Mouse (Mus musculus) bone marrow, adult 2 months (tissue): Measurements from ENCODE around the gene Zkscan7. TPM values are rescaled to one million over a fixed set of nuclear protein-coding genes. Genes with fewer than 3 reads are reported as not detected.
"Not testable (repeated sequence)": the region's sequence is repeated elsewhere in the genome, so short reads cannot be mapped to it uniquely, and the experiment has no call there.

ENCODE experiments used
- H3K27ac ChIP-seq: fragments of 200-500 bp; 2 replicates; pipeline ENCODE4 v1.5.1; 2012; ENCODE audit warnings: low read depth, mild to moderate bottlenecking, control low read depth, inconsistent platforms, low read length; ENCODE audit not compliant: control insufficient read depth, poor library complexity, insufficient read depth
- H3K4me1 ChIP-seq: fragments of 200-500 bp; 2 replicates; pipeline ENCODE4 v1.6.1; 2011; ENCODE audit warnings: low read length; ENCODE audit not compliant: control insufficient read depth, insufficient read depth
- H3K4me3 ChIP-seq: fragments of 200-500 bp; replicated peaks from 2 replicates; pipeline ENCODE3; 2011; ENCODE audit warnings: mild to moderate bottlenecking, low read depth, low read length, control low read depth; ENCODE audit not compliant: control insufficient read depth
- CTCF ChIP-seq: fragments of 200-500 bp; IDR thresholded peaks from 2 replicates; pipeline ENCODE4 v1.5.1; 2011; ENCODE audit warnings: low read length, control low read depth; ENCODE audit not compliant: control insufficient read depth, insufficient read depth
- POLR2A ChIP-seq: fragments of 200-500 bp; IDR thresholded peaks from 2 replicates; pipeline ENCODE4 v1.6.1; 2011; ENCODE audit warnings: low read depth, mild to moderate bottlenecking, control low read depth, low read length, borderline replicate concordance; ENCODE audit not compliant: control insufficient read depth
- WGBS: fragments of 180-500 bp; shearing (Covaris S2); methylation state at CpG from one replicate; pipeline ENCODE4 v1.1.7; 2018; 5-methylcytosine and 5-hydroxymethylcytosine counted together
- polyA plus RNA-seq: library from polyadenylated mRNA; stranded (reverse); fragments of >200 nt; gene quantifications from 2 replicates; pipeline ENCODE4 v1.2.4, GENCODE M21; 2011; ENCODE audit warnings: low replicate concordance; ENCODE audit not compliant: missing spikeins, insufficient read depth, insufficient read length

Zkscan7 gene
- 0.40 and 1.5 TPM in 2 replicates for polyA plus RNA-seq

GRCm38 (mm10) chr9:122885385-122885784, at the start of gene Zkscan7:
TSS of gene Zkscan7 (plus strand) at chr9:122885685.
- Histone ChIP-seq H3K27ac (no peak within 1 kb of the TSS), H3K4me1 (no peaks in the 10 kb centered on the region), H3K4me3 (no peak within 1 kb of the TSS)
- WGBS, result 75% methylated on average over 3 of the region's 3 CpGs
- no peak for TF ChIP-seq POLR2A
- no peak for TF ChIP-seq CTCF

DNA sequence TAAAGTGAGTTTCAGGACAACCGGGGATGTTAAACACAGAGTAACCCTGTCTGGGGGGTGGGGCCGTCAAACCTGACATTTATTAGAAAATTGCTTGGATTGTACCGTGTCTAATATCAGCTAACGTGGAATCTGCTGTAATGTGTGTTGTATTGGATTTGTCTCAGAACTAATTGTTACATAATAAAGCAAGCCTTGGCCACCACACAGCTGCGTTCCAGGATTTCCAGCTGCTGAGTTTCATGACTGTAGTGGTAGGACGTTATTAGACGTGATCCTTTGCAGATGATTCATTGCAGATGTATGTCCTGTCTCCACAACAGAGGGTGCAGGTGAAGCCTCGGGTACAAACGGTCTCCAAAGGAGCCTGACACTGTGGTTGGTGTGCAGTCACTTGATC, 49.4 kb upstream of the Zkscan7 start:
- TF ChIP-seq CTCF (no peak), POLR2A (no peak)
- Histone ChIP-seq H3K4me1 (no peaks in the 10 kb centered on the region), H3K27ac (no peak overlapping the region), H3K4me3 (no peak overlapping the region)
- 85% methylated on average over 9 of the region's 9 CpGs for WGBS

DNA sequence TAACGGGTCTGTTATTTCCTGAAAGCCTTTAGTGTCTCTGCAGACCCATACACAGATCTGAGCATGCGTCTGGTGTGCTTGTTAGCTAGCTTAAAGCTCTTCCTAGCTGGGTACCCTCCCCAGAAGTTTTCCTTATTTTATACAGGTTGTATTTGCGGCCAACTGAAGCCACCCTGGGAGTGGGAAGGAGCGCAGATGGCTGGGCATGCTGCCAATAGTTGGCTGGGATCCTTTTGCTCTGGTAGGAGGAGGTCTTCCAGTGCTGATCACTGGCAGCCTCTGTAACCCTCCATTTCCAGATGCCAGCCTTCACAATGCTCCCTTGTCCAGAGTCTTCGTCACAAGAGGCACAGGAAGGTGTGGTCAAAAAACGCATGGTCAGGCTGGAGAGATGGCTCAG, 48.7 kb upstream of the Zkscan7 start:
- TF ChIP-seq POLR2A, result no peak
- TF ChIP-seq CTCF, result no peak
- no peak overlapping the region for H3K4me3 ChIP-seq

GRCm38 (mm10) chr9:122837216-122837615, 48.3 kb upstream of the Zkscan7 start:
- WGBS, result 90% methylated on average over 4 of the region's 4 CpGs
- H3K4me3 ChIP-seq, result no peak overlapping the region
- no peak for TF ChIP-seq CTCF
- TF ChIP-seq POLR2A, result no peak
- H3K4me1 ChIP-seq, result no peaks in the 10 kb centered on the region
- H3K27ac ChIP-seq, result no peak overlapping the region

More for the DNA sequence above, 48.7 kb upstream of the Zkscan7 start:
- Histone ChIP-seq H3K27ac (no peak overlapping the region), H3K4me1 (no peaks in the 10 kb centered on the region)
- WGBS, result 80% methylated on average over 6 of the region's 6 CpGs

GRCm38 (mm10) chr9:122837680-122838079, 47.8 kb upstream of the Zkscan7 start:
- no peaks in the 10 kb centered on the region for H3K4me1 ChIP-seq
- no peak for TF ChIP-seq CTCF
- WGBS, result 64% methylated on average over 16 of the region's 16 CpGs
- H3K4me3 ChIP-seq, result no peak overlapping the region
- no peak overlapping the region for H3K27ac ChIP-seq

DNA sequence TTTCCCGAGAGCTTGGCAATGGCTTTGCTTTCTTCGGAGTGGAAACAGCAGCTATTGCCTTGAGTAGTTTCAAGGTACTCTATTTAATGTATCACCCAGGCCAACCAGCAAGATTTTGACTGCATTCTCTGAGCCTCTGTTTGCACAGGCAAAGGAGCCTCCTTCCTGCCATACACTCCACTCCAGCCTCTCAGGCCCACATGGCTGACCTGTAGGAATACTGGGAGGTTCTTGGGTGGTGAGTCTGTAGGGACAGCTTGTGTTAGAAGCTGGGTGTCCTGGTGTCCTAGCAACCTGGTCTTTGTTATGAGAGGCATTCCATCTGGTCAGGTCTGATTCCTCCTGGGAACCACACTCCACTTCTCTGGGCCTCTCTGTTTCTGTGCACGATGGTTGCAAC, 41.7 kb upstream of the Zkscan7 start, which contains the start of gene Gm35549:
Gene Gm35549, minus strand, starts transcription at position 276 of the 400 bp plus-strand sequence.
- Histone ChIP-seq H3K27ac (no peak within 1 kb of the TSS), H3K4me3 (no peak within 1 kb of the TSS), H3K4me1 (no peaks in the 10 kb centered on the region)
- no peak for TF ChIP-seq POLR2A
- TF ChIP-seq CTCF, result no peak
- WGBS, result 79% methylated on average over 3 of the region's 3 CpGs

- 75% methylated on average over 3 of the region's 3 CpGs for WGBS
- Histone ChIP-seq H3K4me1 (no peaks in the 10 kb centered on the region), H3K4me3 (no peak overlapping the region), H3K27ac (no peak overlapping the region)
- no peak for TF ChIP-seq POLR2A
- TF ChIP-seq CTCF, result no peak
These were observed 39.9 kb upstream of the Zkscan7 start for GRCm38 (mm10) chr9:122845621-122846020.

DNA sequence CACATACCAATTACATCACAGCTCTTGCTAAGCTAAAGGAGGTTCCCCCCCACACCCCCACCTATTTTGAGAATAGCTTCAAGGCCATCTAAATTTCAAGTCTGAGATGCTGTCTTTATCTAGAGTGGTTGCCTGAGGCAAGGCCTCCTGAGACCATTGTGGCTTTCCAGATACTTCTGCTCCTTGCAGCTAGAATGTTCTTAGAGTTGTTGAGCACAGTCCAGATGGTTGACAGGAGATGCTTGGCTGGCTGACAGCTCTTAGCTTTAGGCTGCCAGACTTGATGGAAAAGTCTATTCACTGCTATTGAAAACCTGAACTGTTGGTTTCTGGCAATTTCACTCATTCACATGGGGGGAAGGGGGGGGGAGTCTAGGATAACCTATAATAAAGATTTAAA, 39.3 kb upstream of the Zkscan7 start:
- Histone ChIP-seq H3K4me1 (no peaks in the 10 kb centered on the region), H3K4me3 (no peak overlapping the region), H3K27ac (no peak overlapping the region)
- TF ChIP-seq POLR2A, result no peak
- no peak for TF ChIP-seq CTCF

DNA sequence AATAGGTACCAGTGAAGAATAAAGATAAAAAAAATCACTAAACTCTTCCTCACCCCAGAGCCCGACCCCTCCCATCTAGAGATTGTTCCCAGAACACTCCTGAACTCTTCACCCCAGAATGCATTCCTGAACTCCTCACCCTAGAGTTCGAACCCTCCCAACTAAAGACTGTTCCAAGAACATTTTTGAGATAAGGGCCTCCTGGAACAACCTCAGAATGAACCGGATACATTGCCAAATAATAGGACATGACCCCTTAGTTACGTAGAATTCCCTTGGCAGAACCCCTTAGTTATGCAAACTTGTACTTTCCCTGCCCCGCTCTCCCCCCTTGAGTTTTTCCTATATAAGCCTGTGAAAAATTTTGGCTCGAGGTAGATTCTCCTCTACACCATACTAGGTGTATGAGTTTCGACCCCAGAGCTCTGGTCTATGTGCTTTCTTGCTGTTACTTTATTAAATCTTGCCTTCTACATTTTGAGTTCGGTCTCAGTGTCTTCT, 37.6 kb upstream of the Zkscan7 start:
- H3K27ac ChIP-seq, H3K4me3 ChIP-seq, H3K4me1 ChIP-seq: not testable (repeated sequence)
- 88% methylated on average over 8 of the region's 8 CpGs for WGBS

GRCm38 (mm10) chr9:122854526-122854925, 31.0 kb upstream of the Zkscan7 start:
- Histone ChIP-seq H3K27ac (no peak overlapping the region), H3K4me3 (no peak overlapping the region), H3K4me1 (no peaks in the 10 kb centered on the region)
- TF ChIP-seq POLR2A (no peak), CTCF (no peak)
- 91% methylated on average over 7 of the region's 7 CpGs for WGBS

GRCm38 (mm10) chr9:122855141-122855540, 30.3 kb upstream of the Zkscan7 start:
- 93% methylated on average over 2 of the region's 7 CpGs for WGBS
- H3K4me1 ChIP-seq, H3K27ac ChIP-seq, H3K4me3 ChIP-seq: not testable (repeated sequence)
